Mouse (Mus musculus) gonadal fat pad, adult 2 months (tissue): Measurements from ENCODE around the gene Gpr35. TPM values are rescaled to one million over a fixed set of nuclear protein-coding genes. Genes with fewer than 3 reads are reported as not detected.

Experiments used
- polyA plus RNA-seq: library from polyadenylated mRNA; depleted of rRNA; stranded (reverse); fragments of >200 nt; gene quantifications from 2 replicates; pipeline ENCODE4 v1.2.3, GENCODE M21; 2012; rRNA removed

Gpr35 gene
- polyA plus RNA-seq, 1 experiment: 2.3 TPM

Other genes starting within 250 kb of the Gpr35 start
- gene Gpc1, start 119.2 kb upstream of the Gpr35 start, polyA plus RNA-seq: 49.0 and 74.4 TPM in 2 replicates
- gene Ankmy1, start 48.0 kb upstream of the Gpr35 start, polyA plus RNA-seq: 1.2 and 1.6 TPM in 2 replicates
- 53.3 and 72.9 TPM in 2 replicates for gene Dusp28, start 43.9 kb upstream of the Gpr35 start, polyA plus RNA-seq
- 109 and 146 TPM in 2 replicates for gene Rnpepl1, start 40.1 kb upstream of the Gpr35 start, polyA plus RNA-seq
- 69.2 and 75.1 TPM in 2 replicates for gene Capn10, start 16.5 kb upstream of the Gpr35 start, polyA plus RNA-seq
- not detected in 2 replicates for gene Aqp12, start 55.5 kb downstream of the Gpr35 start, polyA plus RNA-seq
- gene Kif1a, start 151.1 kb downstream of the Gpr35 start, polyA plus RNA-seq: 1.6 and 2.1 TPM in 2 replicates
- gene Agxt, start 184.4 kb downstream of the Gpr35 start, polyA plus RNA-seq: 0.22 TPM in 1 of 2 replicates, not detected in the other
- gene 2310007B03Rik, start 210.1 kb downstream of the Gpr35 start, polyA plus RNA-seq: 1.6 and 1.7 TPM in 2 replicates
- 0.81 and 1.1 TPM in 2 replicates for gene Crocc2, start 217.9 kb downstream of the Gpr35 start, polyA plus RNA-seq